Mouse (Mus musculus) intestine, embryonic 14.5 days (tissue): ENCODE measurements around the gene Fam71a. TPM values are rescaled to one million over a fixed set of nuclear protein-coding genes. Genes with fewer than 3 reads are reported as not detected.

ENCODE experiments used
- ATAC-seq: fragments of 200-750 bp; cut with Nextera tagmentation; replicated peaks from 2 replicates; pipeline ENCODE4 v1.8.0; 2017; ENCODE audit warnings: low read depth, moderate number of reproducible peaks, moderate TSS enrichment, moderate library complexity; ENCODE audit not compliant: low FRiP score, low TSS enrichment
- DNase-seq: peaks from one replicate; pipeline ENCODE4 v3.0.0-alpha.2; 2018; ENCODE audit warnings: low spot score
- H3K27ac ChIP-seq: fragments of 300-500 bp; sonication (generic); 2 replicates; pipeline ENCODE4 v1.5.1; 2014; ENCODE audit warnings: low read depth, mild to moderate bottlenecking, control low read depth
- H3K27me3 ChIP-seq: fragments of 300-500 bp; sonication (generic); replicated peaks from 2 replicates; pipeline ENCODE4 v1.6.1; 2014; ENCODE audit warnings: low read length, control low read depth; ENCODE audit not compliant: control insufficient read depth, insufficient read depth
- H3K36me3 ChIP-seq: fragments of 300-500 bp; sonication (generic); 2 replicates; pipeline ENCODE4 v1.6.1; 2014; ENCODE audit warnings: low read length, control low read depth; ENCODE audit not compliant: control insufficient read depth, insufficient read depth
- H3K4me1 ChIP-seq: fragments of 300-500 bp; sonication (generic); replicated peaks from 2 replicates; pipeline ENCODE4 v1.6.1; 2014; ENCODE audit warnings: low read length, control low read depth, mixed read lengths; ENCODE audit not compliant: control insufficient read depth, insufficient read depth
- H3K4me2 ChIP-seq: fragments of 300-500 bp; sonication (generic); 2 replicates; pipeline ENCODE4 v1.6.1; 2014; ENCODE audit warnings: low read length
- H3K4me3 ChIP-seq: fragments of 300-500 bp; sonication (generic); 2 replicates; pipeline ENCODE4 v1.5.1; 2014; ENCODE audit warnings: low read depth, low read length, control low read depth, mixed read lengths
- H3K9ac ChIP-seq: fragments of 300-500 bp; sonication (generic); 2 replicates; pipeline ENCODE4 v1.6.1; 2014; ENCODE audit warnings: mild to moderate bottlenecking, low read length
- H3K9me3 ChIP-seq: fragments of 300-500 bp; sonication (generic); 2 replicates; pipeline ENCODE4 v1.6.1; 2016; ENCODE audit warnings: low read length, control low read depth; ENCODE audit not compliant: control insufficient read depth
- WGBS: fragments of 180-500 bp; shearing (Covaris S2); extraction: QIAGEN DNeasy Blood & Tissue Kit; methylation state at CpG from one replicate; pipeline ENCODE4 v1.1.7; 2014; 5-methylcytosine and 5-hydroxymethylcytosine counted together
- polyA plus RNA-seq: library from polyadenylated mRNA; unstranded; fragments of >200 nt; fragmentation: Nextera tagmentation; extraction: Ambion mirVana; gene quantifications from 2 replicates; pipeline ENCODE4 v1.2.1, GENCODE M21; 2014

The Fam71a gene
- polyA plus RNA-seq, 1 experiment from 2014 or later, result not detected

DNA sequence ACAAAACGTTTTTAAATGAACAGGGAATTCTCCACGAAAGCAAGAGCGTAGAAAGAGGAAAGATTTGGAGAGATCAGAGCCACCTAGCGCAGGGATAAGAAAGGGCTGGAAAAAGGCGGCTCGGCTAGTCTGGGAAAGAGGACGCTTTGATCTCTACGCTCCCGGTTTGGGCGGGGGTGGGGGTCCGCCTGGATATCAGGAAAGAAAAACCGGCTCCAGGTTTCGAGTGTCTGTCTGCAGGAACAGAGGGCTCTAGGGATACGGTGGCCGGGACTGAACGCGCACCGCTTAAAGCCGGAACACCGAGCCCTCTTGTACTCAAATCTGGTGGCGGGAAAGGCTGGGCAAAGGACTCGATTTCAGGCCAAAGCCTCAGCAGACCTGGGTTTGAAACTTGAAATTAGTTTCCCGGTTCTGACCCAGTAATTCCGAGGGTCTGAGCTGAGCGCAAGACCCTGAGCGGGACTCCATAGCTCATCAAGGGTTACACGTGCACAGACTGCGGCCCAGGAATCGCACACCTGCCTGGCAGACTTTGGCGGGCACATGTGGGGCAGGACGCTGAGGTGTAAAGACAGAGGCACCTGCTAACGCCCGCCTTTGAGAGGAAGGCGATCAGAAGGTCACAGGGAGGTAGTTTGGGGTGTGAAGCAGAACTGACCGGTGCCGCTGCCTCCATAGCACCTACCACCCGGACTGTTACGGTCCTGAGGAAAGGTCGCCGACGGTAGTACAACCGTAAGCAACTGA, 19.6 kb upstream of the Fam71a start:
- H3K36me3 ChIP-seq, result no peaks in the 10 kb centered on the region
- peak overlapping the region; percentile 60 for H3K4me3 ChIP-seq
- WGBS, result 4% methylated on average over 42 of the region's 42 CpGs
- no peaks in the 10 kb centered on the region for H3K9me3 ChIP-seq
- peaks cover 34% of the 10 kb centered on the region for H3K4me1 ChIP-seq
- H3K9ac ChIP-seq, result peak overlapping the region; percentile 39; the same call in 1 of the 2 replicates
- H3K4me2 ChIP-seq, result peak overlapping the region; percentile 95
- no peak overlapping the region for H3K27ac ChIP-seq
- peak; percentile 83 for DNase-seq
- peaks cover 54% of the 10 kb centered on the region for H3K27me3 ChIP-seq
- no peak for ATAC-seq

DNA sequence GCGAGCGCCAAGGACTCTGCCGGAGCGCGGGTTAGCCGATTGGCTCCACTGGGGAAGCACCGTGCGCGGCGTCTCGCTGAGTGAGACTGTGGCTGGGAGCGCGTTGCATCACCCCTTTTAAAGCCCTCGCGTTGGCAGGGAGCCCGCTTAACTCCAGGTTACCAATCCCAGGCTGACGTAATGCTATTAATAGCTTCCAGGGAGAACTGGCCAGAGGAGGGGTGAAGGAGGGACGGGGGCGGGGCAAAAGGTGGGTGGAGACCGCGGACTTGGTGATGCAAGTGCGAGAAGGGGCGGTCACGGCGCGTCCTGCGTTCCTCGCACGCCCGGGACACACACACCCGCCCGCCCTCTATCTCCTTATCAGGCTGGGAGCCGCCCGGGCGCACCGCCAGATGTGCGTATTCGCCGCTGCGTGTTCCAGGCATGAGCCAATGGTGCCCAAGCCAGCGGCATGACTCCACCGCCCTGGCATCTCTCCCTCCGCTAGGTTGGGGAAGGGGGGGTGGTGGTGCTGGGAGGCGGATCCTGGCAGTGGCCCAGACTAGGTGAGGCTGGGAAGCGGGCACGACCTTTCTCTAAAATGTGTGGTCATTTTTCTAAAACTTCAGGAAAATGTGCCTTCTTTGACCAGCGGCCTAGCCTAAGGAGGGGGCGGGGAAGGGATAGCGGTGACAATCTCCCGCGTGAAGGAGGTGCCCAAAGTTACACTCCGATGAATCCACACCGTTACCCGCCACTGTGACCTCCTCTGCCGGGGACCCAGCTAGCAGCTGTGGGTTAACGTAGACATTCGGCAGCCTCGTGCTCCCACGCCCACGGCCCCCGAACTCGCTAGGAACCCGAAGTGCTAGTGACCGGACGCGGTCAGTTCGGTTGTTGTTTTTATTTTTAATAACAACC, 18.8 kb upstream of the Fam71a start:
- Histone ChIP-seq H3K9ac (peak overlapping the region; percentile 66), H3K36me3 (no peaks in the 10 kb centered on the region), H3K4me1 (peaks cover 40% of the 10 kb centered on the region), H3K4me2 (peak overlapping the region; percentile 95), H3K4me3 (peak overlapping the region; percentile 60), H3K27ac (peak overlapping the region; percentile 83), H3K9me3 (no peaks in the 10 kb centered on the region), H3K27me3 (peaks cover 53% of the 10 kb centered on the region)
- WGBS, result 1% methylated on average over 65 of the region's 67 CpGs
- ATAC-seq (peak; percentile 83), DNase-seq (peak; percentile 97)

DNA sequence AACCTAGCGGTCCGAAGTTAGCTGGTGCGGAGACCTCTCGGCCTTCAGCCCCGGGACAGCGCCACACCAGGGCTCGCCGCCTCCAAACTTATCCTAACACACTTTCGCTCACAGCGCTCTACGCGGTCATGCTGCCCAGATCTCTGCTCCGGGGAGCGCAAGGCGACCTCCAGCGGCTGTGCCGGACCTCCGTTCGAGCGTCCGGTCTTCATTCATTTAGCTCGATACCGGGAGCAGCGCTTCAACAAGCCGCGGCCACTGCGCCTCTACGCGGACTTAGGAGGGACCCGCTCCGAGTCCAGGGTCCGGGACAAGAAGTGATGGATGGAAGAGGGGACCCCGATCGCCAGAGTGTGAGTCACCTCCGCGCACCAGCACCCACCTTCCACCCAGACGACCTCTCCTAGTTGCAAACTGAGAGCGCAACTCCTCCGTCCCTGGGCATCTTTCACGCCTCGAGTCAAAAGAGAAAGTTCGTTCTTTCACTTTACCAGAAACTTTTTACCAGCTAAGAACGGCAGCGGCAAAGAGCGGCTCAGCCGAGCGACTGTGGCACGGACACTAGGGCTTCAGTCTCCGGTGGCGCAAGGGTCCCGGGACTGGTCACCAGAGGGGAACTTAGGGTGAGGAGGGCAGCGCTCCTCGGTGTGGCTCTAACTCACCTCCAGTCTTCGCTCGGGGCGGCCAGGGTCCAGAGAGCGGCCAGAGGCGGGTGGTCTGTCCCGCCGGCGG, 18.0 kb upstream of the Fam71a start:
- ATAC-seq (no peak), DNase-seq (no peak)
- H3K4me1 ChIP-seq, result peaks cover 45% of the 10 kb centered on the region
- peak overlapping the region; percentile 66 for H3K9ac ChIP-seq
- WGBS, result under 1% methylated on average over 61 of the region's 61 CpGs
- peaks cover 46% of the 10 kb centered on the region for H3K27me3 ChIP-seq
- H3K4me3 ChIP-seq, result peak overlapping the region; percentile 60
- peak overlapping the region; percentile 83 for H3K27ac ChIP-seq
- H3K4me2 ChIP-seq, result peak overlapping the region; percentile 95
- no peaks in the 10 kb centered on the region for H3K36me3 ChIP-seq
- H3K9me3 ChIP-seq, result no peaks in the 10 kb centered on the region

DNA sequence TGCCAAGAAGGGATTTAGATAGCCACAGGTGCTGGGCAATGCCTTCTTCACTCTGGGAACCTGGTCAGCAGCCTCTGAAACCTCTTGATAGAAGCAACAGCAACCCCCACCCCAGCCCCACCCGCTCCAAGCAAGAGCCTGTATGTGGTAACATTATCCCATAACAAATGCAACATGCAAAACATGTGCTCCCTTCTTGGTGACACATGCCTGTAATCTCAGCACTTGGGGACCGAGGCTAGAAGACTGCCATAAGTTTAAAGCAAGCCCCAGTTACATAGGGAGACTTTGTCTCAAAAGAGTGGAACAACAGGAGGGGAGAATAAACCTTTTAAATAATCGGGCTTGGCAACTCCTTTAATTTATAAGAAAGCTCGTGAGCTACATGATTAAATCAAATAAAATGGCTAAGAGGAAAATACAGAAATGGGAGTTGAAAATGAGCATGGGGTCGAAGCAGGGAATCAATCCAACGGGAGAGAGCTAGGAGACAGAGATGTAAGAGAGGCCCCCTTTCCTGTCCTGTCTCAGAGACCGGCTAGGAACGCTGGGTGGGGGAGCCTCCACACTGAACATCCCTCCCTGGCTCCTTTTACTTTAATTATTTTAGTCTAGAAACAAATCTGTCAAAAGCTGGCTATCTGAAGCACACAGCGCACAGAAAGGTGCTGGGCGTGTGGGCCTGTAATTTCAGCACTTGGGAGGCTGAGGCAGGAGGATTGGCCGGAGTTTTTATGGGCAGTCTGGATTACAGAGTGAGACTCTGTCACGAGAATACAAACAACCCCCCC, 17.0 kb upstream of the Fam71a start:
- H3K9ac ChIP-seq, result no peak overlapping the region
- 51% methylated on average over 12 of the region's 12 CpGs for WGBS

DNA sequence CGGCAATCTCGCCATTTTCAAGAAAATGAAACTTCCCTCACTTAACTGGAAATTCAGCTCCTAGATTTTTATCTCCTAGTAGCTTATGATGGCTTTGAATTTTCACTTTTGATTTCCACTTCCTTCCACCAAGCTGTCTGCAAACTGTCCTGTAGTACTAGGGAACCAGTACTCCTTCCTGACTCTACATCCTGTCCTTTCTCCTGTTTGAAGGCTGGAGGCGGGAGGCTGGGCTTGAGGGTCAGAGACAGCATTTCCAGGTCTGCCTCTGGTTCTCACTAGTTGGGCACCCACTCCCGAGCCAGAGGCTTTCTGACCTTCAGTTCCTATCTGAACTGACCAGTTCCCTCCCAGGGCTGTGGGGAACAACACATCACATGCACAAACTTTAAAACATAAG, 15.8 kb upstream of the Fam71a start:
- ATAC-seq (no peak), DNase-seq (no peak)
- no peak overlapping the region for H3K27ac ChIP-seq
- H3K36me3 ChIP-seq, result no peaks in the 10 kb centered on the region
- 56% methylated on average over 4 of the region's 4 CpGs for WGBS
- no peak overlapping the region for H3K4me3 ChIP-seq
- no peak overlapping the region for H3K9ac ChIP-seq
- H3K4me1 ChIP-seq, result peaks cover 45% of the 10 kb centered on the region
- no peaks in the 10 kb centered on the region for H3K9me3 ChIP-seq
- H3K27me3 ChIP-seq, result peaks cover 27% of the 10 kb centered on the region
- H3K4me2 ChIP-seq, result peak overlapping the region; percentile 1; the same call in 1 of the 2 replicates

More for the DNA sequence above, 17.0 kb upstream of the Fam71a start:
- no peaks in the 10 kb centered on the region for H3K36me3 ChIP-seq
- peaks cover 45% of the 10 kb centered on the region for H3K4me1 ChIP-seq
- peak overlapping the region; percentile 95 for H3K4me2 ChIP-seq
- peaks cover 37% of the 10 kb centered on the region for H3K27me3 ChIP-seq
- H3K9me3 ChIP-seq, result no peaks in the 10 kb centered on the region
- no peak for ATAC-seq
- peak; percentile 56 for DNase-seq
- no peak overlapping the region for H3K27ac ChIP-seq
- H3K4me3 ChIP-seq, result peak overlapping the region; percentile 60; the same call in 1 of the 2 replicates

DNA sequence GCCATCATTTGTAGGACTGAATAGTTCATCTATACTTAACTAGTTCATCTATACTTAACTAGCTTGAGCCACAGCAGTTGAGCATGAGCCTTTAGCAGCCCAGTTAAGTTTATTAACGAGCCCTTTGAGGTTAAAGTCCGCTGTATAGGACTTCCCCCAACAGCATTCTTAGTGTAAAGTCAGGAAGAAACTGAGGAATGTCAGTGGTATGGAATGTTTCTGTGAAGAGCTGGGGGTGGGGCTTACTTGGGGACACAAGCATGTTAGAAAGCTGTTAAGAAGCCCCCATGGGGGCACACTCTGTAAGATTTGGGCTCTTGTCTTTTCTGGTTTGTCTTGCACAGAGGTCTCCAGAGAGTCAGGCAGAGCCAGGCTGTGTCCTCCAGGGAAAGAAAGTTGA, 15.2 kb upstream of the Fam71a start:
- Histone ChIP-seq H3K9me3 (no peaks in the 10 kb centered on the region), H3K4me2 (peak overlapping the region; percentile 1; the same call in 1 of the 2 replicates), H3K4me1 (peaks cover 40% of the 10 kb centered on the region), H3K36me3 (no peaks in the 10 kb centered on the region), H3K27me3 (peaks cover 21% of the 10 kb centered on the region), H3K27ac (no peak overlapping the region), H3K4me3 (no peak overlapping the region), H3K9ac (no peak overlapping the region)
- peak; percentile 59 for DNase-seq
- no peak for ATAC-seq
- 19% methylated on average over 2 of the region's 2 CpGs for WGBS

DNA sequence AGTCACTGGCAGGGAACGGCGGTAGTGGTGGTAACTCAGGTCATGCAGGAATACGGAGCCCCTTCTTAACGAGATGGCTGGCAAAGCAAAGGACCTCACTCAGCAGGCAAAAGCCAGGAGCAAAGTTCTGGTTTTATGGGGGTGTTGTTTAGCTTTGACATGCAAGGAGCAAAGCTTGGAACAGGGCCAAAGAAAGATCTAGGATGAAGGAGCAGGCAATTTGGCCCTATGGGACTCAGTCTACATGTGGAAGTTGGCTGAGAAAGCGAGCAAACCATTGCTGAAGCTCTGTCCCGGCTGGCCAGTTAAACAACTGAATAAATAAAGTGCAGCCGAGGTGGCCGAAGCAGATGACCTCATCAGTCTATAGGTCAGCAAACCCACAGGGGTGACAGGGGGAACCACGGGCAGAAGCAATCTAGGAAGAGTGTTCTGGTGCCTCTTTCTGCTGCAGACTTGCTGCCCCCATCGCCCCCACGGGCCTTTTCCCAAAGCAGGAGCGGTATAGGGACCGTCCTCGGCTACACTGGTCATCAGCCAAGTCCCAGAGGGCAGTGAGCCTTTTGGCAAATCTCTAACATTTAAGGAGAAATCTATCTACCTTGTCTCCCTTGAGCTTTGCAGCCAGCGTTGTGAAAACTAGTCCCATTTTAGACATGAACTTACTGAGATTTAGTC, 14.0 kb upstream of the Fam71a start:
- DNase-seq, result peak; percentile 58
- Histone ChIP-seq H3K27ac (no peak overlapping the region), H3K27me3 (0 out of 2 replicates have a peak, but pooled peaks cover 12% of the 10 kb centered on the region), H3K4me2 (no peak overlapping the region), H3K9ac (no peak overlapping the region), H3K4me1 (peaks cover 28% of the 10 kb centered on the region), H3K4me3 (no peak overlapping the region), H3K36me3 (no peaks in the 10 kb centered on the region), H3K9me3 (no peaks in the 10 kb centered on the region)
- 31% methylated on average over 15 of the region's 15 CpGs for WGBS
- ATAC-seq, result no peak
